Mouse (Mus musculus): ENCODE results near the gene Speer4f2. TPM values are rescaled to one million over a fixed set of nuclear protein-coding genes. Genes with fewer than 3 reads are reported as not detected.

The Speer4f2 gene
- polyA plus RNA-seq, 1 experiment from 2014 or later = not detected

DNA sequence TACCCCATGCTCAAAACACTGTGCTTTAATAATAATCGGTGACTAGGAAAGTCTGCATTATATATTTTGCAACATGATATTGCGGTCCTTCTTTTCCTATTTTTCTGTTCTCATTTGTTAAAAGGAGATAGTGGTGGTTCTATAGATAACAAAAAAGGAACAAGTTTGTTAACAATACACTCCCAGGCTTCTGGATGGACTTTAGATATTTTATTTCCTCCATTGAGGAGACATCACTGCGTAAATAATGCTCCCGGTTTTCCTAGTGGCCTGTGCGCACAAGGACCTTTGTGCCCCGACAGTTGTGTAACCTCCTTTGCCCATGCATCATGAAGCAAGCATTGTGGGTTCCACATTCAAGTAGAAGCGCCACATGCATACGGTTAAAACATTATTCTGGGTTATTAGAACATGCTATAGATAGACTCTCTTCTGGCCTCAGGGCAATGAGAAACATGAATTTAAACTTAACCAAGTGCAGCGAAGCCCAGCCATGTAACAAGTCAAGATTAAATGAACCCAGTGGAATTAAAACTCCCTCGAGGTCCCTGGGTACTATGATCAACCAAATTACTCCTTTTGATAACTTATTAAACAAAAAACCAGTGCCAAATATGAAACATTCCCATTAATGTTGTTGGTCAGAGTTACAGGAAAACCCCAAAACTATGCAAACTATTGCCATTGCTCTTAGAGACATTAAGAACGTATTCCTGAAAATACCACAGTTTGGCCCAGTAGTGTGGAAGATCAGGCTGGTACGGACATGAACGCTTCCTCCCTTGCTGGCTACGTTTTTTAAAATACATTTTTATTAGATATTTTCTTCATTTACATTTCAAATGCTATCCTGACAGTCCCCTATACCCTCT lies 28.5 kb downstream of the Speer4f2 start:
- H3K9ac ChIP-seq (replicated peaks; ENCODE audit: low read depth, low read length) = no peak overlapping the region
- no peaks in the 10 kb centered on the region for H3K9me3 ChIP-seq (ENCODE audit: control insufficient read depth, low read depth, low read length)
- 85% methylated on average over 14 of the region's 14 CpGs for WGBS
- H3K4me1 ChIP-seq (ENCODE audit: control insufficient read depth, insufficient read depth, low read length) = no peaks in the 10 kb centered on the region
- no peak overlapping the region for H3K27ac ChIP-seq (ENCODE audit: low read length)
- H3K27me3 ChIP-seq (ENCODE audit: control insufficient read depth, insufficient read depth, low read length) = no peaks in the 10 kb centered on the region
- no peaks in the 10 kb centered on the region for H3K36me3 ChIP-seq (ENCODE audit: control insufficient read depth, insufficient read depth, low read length)
- no peak for ATAC-seq (ENCODE audit: insufficient number of reproducible peaks, insufficient read depth, low FRiP score, low read depth)
- no peak overlapping the region for H3K4me3 ChIP-seq (ENCODE audit: low read depth, low read length)
- H3K4me2 ChIP-seq (replicated peaks; ENCODE audit: low read depth, low read length) = no peak overlapping the region

GRCm38 (mm10) chr5:17402330-17403125 lies 29.5 kb downstream of the Speer4f2 start:
- H3K9me3 ChIP-seq (ENCODE audit: control insufficient read depth, low read depth, low read length) = no peaks in the 10 kb centered on the region
- H3K36me3 ChIP-seq (ENCODE audit: control insufficient read depth, insufficient read depth, low read length) = no peaks in the 10 kb centered on the region
- H3K4me1 ChIP-seq (ENCODE audit: control insufficient read depth, insufficient read depth, low read length) = no peaks in the 10 kb centered on the region
- no peak overlapping the region for H3K27ac ChIP-seq (ENCODE audit: low read length)
- no peaks in the 10 kb centered on the region for H3K27me3 ChIP-seq (ENCODE audit: control insufficient read depth, insufficient read depth, low read length)
- no peak overlapping the region for H3K9ac ChIP-seq (replicated peaks; ENCODE audit: low read depth, low read length)
- no peak overlapping the region for H3K4me3 ChIP-seq (ENCODE audit: low read depth, low read length)
- 76% methylated on average over 4 of the region's 4 CpGs for WGBS
- no peak overlapping the region for H3K4me2 ChIP-seq (replicated peaks; ENCODE audit: low read depth, low read length)
- no peak for ATAC-seq (ENCODE audit: insufficient number of reproducible peaks, insufficient read depth, low FRiP score, low read depth)

- Histone ChIP-seq H3K36me3 (ENCODE audit: control insufficient read depth, insufficient read depth, low read length) (no peaks in the 10 kb centered on the region), H3K27me3 (ENCODE audit: control insufficient read depth, insufficient read depth, low read length) (no peaks in the 10 kb centered on the region), H3K27ac (ENCODE audit: low read length) (no peak overlapping the region), H3K4me2 (replicated peaks; ENCODE audit: low read depth, low read length) (no peak overlapping the region), H3K9me3 (ENCODE audit: control insufficient read depth, low read depth, low read length) (no peaks in the 10 kb centered on the region), H3K9ac (replicated peaks; ENCODE audit: low read depth, low read length) (no peak overlapping the region), H3K4me3 (ENCODE audit: low read depth, low read length) (no peak overlapping the region), H3K4me1 (ENCODE audit: control insufficient read depth, insufficient read depth, low read length) (no peaks in the 10 kb centered on the region)
- no peak for ATAC-seq (ENCODE audit: insufficient number of reproducible peaks, insufficient read depth, low FRiP score, low read depth)
These were observed 30.6 kb downstream of the Speer4f2 start for GRCm38 (mm10) chr5:17403584-17403983.

GRCm38 (mm10) chr5:17408924-17409660 lies 36.1 kb downstream of the Speer4f2 start:
- Histone ChIP-seq H3K9ac (replicated peaks; ENCODE audit: low read depth, low read length) (no peak overlapping the region), H3K4me3 (ENCODE audit: low read depth, low read length) (no peak overlapping the region), H3K4me2 (replicated peaks; ENCODE audit: low read depth, low read length) (no peak overlapping the region), H3K27ac (ENCODE audit: low read length) (no peak overlapping the region), H3K27me3 (ENCODE audit: control insufficient read depth, insufficient read depth, low read length) (no peaks in the 10 kb centered on the region), H3K9me3 (ENCODE audit: control insufficient read depth, low read depth, low read length) (no peaks in the 10 kb centered on the region), H3K4me1 (ENCODE audit: control insufficient read depth, insufficient read depth, low read length) (no peaks in the 10 kb centered on the region), H3K36me3 (ENCODE audit: control insufficient read depth, insufficient read depth, low read length) (no peaks in the 10 kb centered on the region)
- WGBS = 37% methylated on average over 4 of the region's 4 CpGs
- ATAC-seq (ENCODE audit: insufficient number of reproducible peaks, insufficient read depth, low FRiP score, low read depth) = no peak

GRCm38 (mm10) chr5:17417201-17417600 lies 44.2 kb downstream of the Speer4f2 start:
- no peak overlapping the region for H3K4me3 ChIP-seq (ENCODE audit: low read depth, low read length)
- no peaks in the 10 kb centered on the region for H3K9me3 ChIP-seq (ENCODE audit: control insufficient read depth, low read depth, low read length)
- no peak for ATAC-seq (ENCODE audit: insufficient number of reproducible peaks, insufficient read depth, low FRiP score, low read depth)
- no peaks in the 10 kb centered on the region for H3K36me3 ChIP-seq (ENCODE audit: control insufficient read depth, insufficient read depth, low read length)
- no peaks in the 10 kb centered on the region for H3K27me3 ChIP-seq (ENCODE audit: control insufficient read depth, insufficient read depth, low read length)
- no peak overlapping the region for H3K9ac ChIP-seq (replicated peaks; ENCODE audit: low read depth, low read length)
- H3K4me2 ChIP-seq (replicated peaks; ENCODE audit: low read depth, low read length) = no peak overlapping the region
- WGBS = 80% methylated on average over 2 of the region's 2 CpGs
- H3K27ac ChIP-seq (ENCODE audit: low read length) = no peak overlapping the region
- peaks cover 7% of the 10 kb centered on the region; the same call in 1 of the 2 replicates for H3K4me1 ChIP-seq (ENCODE audit: control insufficient read depth, insufficient read depth, low read length)

DNA sequence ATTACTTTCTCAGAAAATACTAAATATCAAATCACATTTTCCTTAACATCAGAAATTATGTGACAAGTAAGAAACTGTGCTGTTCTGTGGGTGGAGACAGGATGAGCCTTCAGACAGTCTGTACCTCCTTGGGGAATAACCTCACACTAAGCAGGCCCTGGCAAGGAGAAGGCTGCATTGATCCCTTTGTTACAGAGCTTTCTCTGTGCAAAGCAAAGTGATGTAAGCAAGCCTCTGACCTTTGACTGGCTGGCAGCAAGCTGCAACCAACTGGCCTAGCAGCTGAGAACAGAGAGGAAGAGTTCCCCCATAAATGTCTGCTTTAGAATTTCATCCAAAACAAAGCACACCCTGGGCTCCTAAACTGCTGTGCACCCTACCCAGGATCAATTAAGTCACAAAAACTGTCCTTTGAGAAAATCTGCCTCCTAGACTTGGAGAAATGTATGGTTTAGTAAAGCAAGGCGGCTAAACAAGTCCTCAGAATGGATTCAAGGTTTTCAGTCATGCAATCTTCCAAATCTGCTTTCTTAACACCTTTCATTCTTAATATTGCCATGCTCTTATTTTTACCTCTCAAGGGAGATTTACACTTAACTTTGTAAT lies 46.3 kb downstream of the Speer4f2 start:
- no peak overlapping the region for H3K4me3 ChIP-seq (ENCODE audit: low read depth, low read length)
- peak; percentile 42; the same call in 1 of the 2 replicates for ATAC-seq (ENCODE audit: insufficient number of reproducible peaks, insufficient read depth, low FRiP score, low read depth)
- WGBS = 81% methylated on average over 1 of the region's 1 CpGs
- H3K4me2 ChIP-seq (replicated peaks; ENCODE audit: low read depth, low read length) = no peak overlapping the region
- H3K27ac ChIP-seq (ENCODE audit: low read length) = no peak overlapping the region
- H3K27me3 ChIP-seq (ENCODE audit: control insufficient read depth, insufficient read depth, low read length) = no peaks in the 10 kb centered on the region
- no peak overlapping the region for H3K9ac ChIP-seq (replicated peaks; ENCODE audit: low read depth, low read length)
- H3K9me3 ChIP-seq (ENCODE audit: control insufficient read depth, low read depth, low read length) = no peaks in the 10 kb centered on the region
- peaks cover 7% of the 10 kb centered on the region; the same call in 1 of the 2 replicates for H3K4me1 ChIP-seq (ENCODE audit: control insufficient read depth, insufficient read depth, low read length)
- no peaks in the 10 kb centered on the region for H3K36me3 ChIP-seq (ENCODE audit: control insufficient read depth, insufficient read depth, low read length)

DNA sequence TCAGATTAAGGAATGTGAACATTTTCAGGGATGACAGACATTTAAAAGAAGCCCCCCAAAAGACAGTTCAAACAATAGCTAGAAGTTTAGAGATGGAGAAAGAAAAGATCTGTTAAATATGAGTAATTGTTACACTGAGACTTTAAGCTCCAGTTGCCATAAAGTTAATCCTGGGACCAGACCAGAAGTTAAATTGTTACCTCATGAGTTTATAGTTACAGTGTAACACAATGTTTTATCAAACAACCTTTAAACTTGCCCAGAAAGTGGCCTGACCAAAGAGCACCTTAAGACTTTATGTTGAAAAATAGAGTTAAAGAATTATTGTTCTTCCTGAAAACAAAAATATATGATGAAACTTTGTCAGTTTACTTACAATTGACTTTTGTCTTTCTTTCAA lies 46.9 kb downstream of the Speer4f2 start:
- Histone ChIP-seq H3K4me1 (ENCODE audit: control insufficient read depth, insufficient read depth, low read length) (peaks cover 7% of the 10 kb centered on the region; the same call in 1 of the 2 replicates), H3K27me3 (ENCODE audit: control insufficient read depth, insufficient read depth, low read length) (no peaks in the 10 kb centered on the region), H3K9ac (replicated peaks; ENCODE audit: low read depth, low read length) (no peak overlapping the region), H3K9me3 (ENCODE audit: control insufficient read depth, low read depth, low read length) (no peaks in the 10 kb centered on the region), H3K4me3 (ENCODE audit: low read depth, low read length) (no peak overlapping the region), H3K36me3 (ENCODE audit: control insufficient read depth, insufficient read depth, low read length) (no peaks in the 10 kb centered on the region), H3K27ac (ENCODE audit: low read length) (no peak overlapping the region), H3K4me2 (replicated peaks; ENCODE audit: low read depth, low read length) (no peak overlapping the region)
- no peak for ATAC-seq (ENCODE audit: insufficient number of reproducible peaks, insufficient read depth, low FRiP score, low read depth)

DNA sequence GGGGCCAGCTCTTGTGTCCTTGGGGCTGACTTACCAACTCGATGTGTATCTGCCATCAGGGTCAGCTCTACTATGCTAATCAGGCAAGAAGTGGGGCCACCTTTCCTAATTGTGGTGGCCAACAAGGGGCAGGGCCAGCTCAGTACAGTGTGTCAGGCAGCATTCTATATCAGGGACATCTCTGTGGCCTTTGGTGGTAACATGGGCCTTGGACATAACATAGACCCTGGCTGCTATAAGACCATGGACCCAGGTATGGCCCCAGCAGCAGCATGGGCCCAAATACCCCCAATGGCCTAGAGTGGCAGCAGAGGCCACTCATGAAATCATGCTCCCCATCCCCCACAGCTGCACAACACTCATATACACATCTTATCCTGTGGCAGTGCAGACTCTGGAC lies 49.2 kb downstream of the Speer4f2 start:
- no peak for ATAC-seq (ENCODE audit: insufficient number of reproducible peaks, insufficient read depth, low FRiP score, low read depth)
- no peak overlapping the region for H3K27ac ChIP-seq (ENCODE audit: low read length)
- 89% methylated on average over 1 of the region's 1 CpGs for WGBS

More for the DNA sequence above, 49.2 kb downstream of the Speer4f2 start:
- peaks cover 4% of the 10 kb centered on the region; the same call in 1 of the 2 replicates for H3K4me1 ChIP-seq (ENCODE audit: control insufficient read depth, insufficient read depth, low read length)
- H3K4me3 ChIP-seq (ENCODE audit: low read depth, low read length) = no peak overlapping the region
- H3K4me2 ChIP-seq (replicated peaks; ENCODE audit: low read depth, low read length) = no peak overlapping the region
- H3K36me3 ChIP-seq (ENCODE audit: control insufficient read depth, insufficient read depth, low read length) = no peaks in the 10 kb centered on the region
- H3K27me3 ChIP-seq (ENCODE audit: control insufficient read depth, insufficient read depth, low read length) = no peaks in the 10 kb centered on the region
- no peak overlapping the region for H3K9ac ChIP-seq (replicated peaks; ENCODE audit: low read depth, low read length)
- H3K9me3 ChIP-seq (ENCODE audit: control insufficient read depth, low read depth, low read length) = no peaks in the 10 kb centered on the region

Measured in stomach, embryonic 14.5 days (tissue).